Mouse (Mus musculus) fat pad, adult 2 months (tissue): ENCODE measurements around the gene 2010111I01Rik.
"Not testable (repeated sequence)": the region's sequence is repeated elsewhere in the genome, so short reads cannot be mapped to it uniquely, and the experiment has no call there.

Source experiments
- DNase-seq: peaks from one replicate; pipeline ENCODE4 v3.0.0-alpha.2; 2011; ENCODE audit warnings: low read depth, low spot score; ENCODE audit errors: extremely low read depth

The 2010111I01Rik gene

DNA sequence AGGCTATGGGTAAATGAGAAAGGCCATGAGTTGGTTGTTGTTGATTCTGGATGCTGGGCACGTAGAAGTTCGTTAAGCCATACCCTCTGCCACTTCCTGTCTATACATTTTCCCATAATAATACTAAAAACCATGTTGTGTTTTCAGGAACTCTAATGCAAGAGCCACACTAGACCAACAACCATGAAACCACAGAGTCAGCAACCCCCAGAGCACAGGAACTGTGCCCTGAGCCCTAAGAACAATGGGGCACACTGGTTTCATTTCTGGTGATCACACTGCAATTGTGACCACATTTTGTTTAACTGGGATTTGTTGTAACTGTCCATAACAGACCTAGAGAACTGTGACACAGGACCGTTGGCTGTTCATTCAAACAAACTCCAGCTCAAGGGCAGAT is 12.1 kb upstream of the 2010111I01Rik start:
- DNase-seq = no peak

DNA sequence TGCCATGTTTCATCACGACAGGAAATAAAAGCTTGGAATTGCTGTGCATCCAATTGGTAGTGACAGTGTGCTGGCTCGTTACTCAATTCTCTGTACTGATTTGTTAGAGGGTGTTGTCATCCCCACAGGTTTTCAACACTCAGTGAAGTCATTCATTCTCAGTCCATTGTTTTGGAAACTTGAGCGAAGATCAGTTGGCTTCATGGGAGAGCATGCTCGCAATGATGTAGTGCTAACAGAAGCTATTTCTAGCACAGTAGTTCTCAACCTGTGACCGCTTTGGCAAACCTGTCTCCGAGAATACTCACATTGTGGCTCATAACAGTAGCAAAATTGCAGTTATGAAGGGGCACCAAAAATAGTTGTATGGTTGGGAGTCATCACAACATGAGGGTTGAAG is 8.7 kb upstream of the 2010111I01Rik start:
- no peak for DNase-seq

DNA sequence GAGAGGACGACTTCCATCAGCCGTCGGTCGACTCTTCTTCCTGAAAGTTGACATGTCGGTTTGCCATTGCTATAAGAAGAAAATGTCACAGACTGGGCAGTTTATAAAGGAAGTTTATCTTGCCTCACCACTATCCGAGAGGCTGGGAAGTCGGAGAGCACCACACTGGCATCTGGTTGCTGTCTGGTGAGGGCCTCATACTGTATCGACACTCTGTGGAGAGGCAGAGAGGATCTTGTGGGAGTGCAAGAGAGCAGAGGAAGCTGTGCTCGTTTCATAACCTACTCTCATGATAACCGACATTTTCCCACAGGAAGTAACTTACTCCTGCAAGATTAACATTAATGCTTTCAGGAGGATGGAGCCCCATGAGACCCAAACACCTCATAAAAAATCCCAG is 7.9 kb upstream of the 2010111I01Rik start:
- DNase-seq = no peak

DNA sequence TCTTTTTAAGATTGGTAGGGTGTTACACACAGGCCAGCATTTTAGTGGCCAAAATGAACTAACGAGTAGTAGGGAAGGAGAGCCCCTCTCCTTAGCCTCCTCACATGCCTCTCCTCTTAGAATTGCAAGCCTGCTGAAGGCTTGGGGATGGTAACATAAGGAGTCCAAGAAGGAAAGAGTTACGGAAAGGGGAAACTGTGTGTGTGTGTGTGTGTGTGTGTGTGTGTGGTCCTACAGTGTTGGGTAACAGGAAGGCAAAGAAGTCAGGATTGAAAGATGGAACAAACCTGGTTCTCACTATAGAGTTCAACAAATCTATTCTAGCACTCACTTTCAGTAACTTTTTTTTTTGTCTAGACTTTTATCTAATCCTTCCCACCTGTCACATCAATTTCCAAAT is 1.3 kb upstream of the 2010111I01Rik start:
- no peak for DNase-seq

DNA sequence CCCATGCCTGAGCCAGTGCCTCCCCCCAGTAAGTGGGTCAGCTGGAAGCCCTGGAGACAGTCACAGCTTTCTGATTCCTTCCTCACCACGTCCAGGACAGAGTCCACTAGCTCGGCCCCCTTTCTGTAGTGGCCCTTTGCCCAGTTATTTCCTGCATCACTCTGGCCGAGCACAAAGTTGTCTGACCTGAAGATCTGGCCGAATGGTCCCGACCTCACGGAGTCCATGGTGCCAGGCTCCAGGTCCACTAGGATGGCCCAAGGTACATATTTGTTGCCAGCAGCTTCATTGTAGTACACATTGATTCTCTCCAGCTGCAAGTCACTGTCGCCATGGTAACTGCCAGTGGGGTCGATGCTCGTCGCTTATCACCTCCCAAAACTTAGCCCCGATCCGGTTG is 3.5 kb downstream of the 2010111I01Rik start:
- no peak for DNase-seq

DNA sequence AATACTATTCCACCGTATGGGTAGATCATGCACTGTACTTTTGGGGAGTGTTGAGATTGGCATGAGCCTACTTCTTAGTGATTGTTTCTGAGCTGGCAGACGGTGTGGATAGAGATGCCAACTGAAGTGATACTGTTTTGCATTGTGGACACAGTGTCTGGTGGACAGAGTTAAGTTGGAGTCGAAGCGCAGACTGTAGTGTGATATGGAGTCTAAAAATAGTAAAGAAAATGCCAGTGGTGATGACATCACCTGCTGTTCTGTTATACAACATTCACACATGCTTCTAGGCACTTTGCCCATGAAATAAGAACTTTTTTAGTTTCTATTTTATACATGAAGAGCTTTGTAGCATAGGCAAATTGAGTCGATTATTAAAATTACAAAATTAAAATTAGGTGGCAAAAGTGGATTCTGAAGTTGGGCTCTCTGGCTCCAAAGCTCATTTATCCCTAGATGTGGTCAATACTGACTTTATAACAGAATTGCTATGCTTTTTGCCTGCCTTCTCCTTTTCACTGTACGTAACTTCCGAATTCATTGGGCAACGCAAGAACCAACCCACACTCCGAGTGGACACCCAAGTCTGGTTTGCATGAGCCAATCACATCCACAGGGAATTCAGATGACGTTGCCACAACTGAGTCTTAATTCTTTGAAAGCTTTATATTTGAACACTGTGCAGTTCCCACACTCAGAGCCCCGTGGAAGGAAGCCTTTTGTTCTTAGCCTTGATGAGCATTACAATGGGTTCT is 6.0 kb downstream of the 2010111I01Rik start:
- DNase-seq = no peak

DNA sequence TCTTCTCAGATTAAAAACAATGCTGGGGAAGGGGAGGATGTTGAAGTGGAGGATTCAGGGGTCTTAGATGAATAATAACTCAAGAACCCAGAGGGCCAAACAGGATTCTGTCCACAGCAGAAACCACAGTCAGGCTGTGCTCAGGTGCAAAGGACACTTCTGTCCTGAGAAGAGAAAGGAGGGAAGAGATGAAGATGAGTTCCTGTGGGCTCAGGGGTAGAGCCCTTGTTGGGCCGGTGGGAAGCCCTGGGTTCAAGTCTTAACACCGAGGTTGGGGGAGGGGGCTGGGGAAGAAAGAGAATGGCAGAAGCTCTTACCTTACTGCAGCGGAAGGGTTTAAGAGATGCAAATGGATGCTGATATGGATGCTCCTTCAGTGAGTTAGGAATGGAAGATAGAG is 7.7 kb downstream of the 2010111I01Rik start:
- DNase-seq = no peak

DNA sequence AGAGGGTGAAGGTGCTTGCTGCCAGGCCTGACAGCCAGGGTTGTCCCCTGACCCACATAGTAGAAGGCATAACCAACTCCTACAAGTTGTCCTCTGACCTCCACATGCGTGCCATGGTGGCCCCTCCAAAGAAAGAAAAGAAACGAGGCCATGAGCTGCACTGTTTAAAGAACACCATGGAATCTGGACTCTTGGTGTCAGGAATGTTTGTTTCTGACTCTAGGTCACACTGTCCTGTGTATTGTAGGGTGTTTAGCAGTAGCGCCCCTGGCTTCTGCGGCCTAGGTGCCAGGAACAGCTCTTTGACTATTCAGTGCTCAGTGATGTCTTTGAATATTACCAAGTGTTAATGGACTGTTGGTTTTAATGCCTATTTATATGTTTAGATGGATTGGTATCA is 8.4 kb downstream of the 2010111I01Rik start:
- no peak for DNase-seq

DNA sequence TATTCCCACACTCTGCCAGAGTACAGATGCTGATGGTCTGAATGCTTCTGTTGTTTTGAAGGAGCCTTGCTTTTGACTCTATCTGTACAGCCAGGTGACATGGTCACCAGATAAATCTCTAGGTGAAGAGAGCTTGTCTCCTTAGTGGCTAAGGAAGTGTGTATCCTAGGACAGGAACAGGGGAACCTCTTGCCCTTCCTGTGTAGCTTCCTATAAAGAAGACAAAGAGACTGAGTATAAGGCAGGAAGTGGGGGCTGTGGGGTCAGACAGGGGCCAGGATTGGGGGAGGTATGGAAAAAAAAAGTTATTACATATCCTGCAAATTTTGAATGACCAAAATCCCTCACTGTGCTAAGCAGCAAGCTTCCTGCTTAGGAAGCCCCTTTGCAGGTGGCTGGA is 13.4 kb downstream of the 2010111I01Rik start:
- no peak for DNase-seq

DNA sequence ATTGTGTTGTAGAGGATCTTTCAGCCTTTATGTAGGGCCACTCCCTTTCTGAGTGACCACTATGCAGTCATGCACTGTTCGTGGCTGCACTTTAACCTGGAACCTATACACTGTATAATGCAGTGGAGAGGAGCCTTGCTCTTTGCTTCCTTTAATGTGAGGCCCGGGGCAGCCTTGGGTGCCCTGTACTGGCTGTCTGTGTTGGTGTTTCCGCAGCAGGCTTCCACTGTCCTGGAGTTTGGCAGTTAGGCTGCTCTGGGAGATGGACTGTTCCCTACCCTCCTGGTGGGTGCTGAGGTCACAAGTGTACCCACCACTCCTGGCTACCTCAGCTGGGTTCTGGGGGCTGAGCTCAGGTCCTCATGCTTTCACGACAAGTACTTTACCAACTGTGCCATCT is 14.1 kb downstream of the 2010111I01Rik start:
- no peak for DNase-seq

DNA sequence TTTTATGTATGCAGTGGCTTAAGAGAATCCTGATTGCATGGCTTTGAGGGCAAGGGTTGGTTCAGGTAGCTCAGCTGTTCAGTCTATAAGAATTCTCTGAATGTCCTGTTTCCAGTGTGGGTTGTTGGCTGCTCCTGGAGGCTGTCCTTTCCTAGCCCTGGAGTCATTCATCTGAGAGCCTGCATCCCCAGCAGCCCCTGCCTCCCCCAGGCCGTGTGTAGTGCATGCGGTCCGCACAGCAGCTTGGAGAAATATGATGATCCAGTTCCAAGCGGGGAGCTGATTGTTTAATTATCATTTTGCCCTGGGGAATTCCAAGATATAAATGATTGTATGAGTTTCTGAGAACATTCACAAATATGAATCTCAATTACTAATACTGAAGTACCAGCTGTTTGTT is 14.5 kb downstream of the 2010111I01Rik start:
- no peak for DNase-seq

DNA sequence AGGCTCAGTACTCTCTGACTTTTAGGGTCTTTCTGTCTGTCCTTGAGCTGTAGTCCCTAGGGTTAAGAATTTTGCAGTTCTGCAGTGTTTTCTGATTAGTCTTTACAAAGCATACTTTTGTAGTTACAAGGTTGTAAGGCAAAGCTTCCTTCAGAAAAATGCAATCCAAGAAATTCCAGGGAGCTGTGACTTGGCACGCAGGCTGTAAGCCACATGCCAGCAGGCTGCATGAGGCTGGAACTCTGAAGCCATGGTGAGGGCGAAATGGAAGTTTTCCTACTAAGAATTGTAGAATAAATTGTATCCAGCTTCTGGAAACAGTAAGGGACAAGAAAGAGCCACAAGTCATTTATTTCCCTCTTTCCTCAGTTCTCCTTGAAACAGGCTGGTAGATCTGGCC is 15.4 kb downstream of the 2010111I01Rik start:
- no peak for DNase-seq

DNA sequence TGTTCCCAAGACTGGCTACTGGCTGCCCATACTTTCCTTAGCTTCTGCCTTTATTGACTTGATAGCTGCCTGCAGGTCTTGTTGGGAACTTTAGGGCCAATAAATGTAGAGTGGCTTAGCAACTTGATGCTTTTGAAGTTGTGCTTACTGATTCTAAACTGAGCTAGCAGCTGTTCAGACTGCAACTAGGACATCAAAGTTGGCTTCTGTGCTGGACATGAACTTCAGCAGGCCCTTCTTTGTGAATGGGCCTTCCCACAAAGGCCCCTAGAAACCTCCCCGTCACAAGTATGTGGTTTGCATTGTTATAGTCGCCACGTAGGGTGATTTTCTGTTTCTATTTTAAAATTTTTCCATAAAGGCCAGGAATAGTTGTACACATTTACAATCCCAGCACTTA is 19.8 kb downstream of the 2010111I01Rik start:
- no peak for DNase-seq

DNA sequence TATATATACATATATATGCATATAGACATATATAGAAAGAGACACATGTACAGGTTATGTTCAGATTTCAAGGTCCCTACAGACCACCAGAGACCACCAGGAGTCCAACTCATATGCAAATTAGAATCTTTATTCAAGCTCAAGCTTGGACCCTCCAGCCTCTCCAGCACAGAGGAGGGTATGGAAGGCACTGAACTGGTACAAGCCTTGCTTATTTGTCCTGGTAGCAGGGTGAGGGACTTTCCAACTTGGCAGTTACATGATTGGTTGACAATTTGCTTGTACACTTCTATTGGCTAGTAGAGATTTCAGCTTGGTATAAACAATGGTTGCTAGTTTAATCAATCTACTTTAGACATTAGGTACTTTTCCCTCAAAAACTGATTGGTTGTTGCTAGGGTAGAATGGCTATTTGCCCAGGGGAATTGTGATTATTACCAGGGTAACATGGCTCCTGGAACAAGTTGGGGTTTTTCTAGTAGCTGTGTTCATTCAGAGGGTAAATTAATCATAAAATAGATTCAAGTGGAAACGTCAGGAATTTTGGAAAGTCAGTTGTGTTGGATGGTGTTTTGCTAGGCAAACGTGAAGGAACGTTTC is 25.3 kb downstream of the 2010111I01Rik start:
- DNase-seq = no peak

DNA sequence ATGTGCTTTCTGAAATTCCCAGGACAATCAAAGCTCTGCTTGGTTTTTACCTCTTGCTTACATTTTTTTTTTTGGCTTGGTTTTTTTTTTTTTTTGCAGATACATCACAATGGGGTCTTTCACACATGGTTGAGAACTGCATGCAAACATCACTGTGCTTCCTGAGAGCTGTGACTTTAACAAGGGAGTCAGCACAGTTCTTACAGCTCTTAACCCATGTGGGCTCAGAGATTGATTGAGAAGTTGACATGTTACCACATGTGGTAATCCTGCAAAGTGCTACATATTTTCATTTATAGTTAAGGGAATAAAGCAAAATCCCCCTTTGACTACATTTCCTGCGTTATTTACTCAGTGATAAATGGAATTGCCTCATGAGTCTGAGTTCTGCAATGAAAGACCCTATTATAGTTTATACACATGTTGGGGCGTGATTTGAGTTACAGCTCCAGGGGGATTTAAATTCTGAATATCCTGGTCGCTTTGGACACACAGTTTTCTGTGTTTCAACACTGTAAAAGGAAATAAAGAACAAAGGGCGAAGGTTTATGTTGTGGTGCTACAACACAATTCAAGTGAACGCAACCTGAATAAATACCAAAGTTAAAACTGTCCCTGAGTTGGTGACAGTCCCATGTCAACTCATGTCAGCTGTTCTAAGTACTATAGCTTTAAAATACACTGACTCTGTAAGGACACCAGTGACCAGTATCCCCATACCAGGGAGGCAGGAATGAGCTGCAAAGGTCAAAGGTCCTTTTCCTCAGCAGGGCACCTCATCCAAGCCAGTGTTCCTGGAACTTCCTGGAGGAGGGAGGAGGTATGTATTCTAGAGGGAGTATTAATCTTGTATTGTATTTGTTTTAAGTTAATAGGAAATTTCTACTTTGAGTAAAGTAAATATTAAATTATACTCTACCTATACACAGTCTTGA is 29.1 kb downstream of the 2010111I01Rik start:
- DNase-seq = no peak

DNA sequence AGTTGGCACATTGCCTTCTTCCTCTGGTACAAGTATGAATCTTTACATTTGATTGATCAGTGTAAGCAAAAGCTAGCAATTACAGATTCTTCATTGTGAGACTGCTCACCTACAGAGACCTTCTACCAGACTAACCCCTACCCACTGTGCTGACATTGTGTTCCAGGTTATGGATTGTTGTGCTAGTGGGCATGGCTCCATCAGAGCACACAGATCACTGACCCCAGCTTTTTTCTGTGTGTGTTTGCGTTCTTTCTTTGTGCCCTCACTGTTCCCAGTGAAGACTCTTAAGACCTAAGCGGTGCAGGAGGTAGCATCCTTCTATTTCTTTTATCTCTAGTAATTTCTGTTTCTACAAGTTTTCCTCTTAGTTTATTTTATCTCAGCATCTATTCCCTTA is 32.1 kb downstream of the 2010111I01Rik start:
- DNase-seq = no peak

DNA sequence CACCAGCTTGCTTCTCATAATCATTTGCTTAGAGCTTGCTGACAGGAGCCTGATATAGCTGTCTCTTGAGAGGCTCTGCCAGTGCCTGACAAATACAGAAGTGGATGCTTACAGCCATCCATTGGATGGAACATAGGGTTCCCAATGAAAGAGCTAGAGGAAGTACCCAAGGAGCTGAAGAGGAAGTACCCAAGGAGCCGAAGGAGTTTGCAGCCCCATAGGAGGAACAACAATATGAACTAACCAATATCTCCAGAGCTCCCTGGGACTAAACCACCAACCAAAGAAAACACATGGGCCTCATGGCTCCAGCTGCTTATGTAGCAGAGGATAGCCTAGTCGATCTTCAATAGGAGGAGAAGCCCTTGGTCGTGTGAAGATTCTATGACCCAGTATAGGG is 42.8 kb downstream of the 2010111I01Rik start:
- not testable (repeated sequence) for DNase-seq

DNA sequence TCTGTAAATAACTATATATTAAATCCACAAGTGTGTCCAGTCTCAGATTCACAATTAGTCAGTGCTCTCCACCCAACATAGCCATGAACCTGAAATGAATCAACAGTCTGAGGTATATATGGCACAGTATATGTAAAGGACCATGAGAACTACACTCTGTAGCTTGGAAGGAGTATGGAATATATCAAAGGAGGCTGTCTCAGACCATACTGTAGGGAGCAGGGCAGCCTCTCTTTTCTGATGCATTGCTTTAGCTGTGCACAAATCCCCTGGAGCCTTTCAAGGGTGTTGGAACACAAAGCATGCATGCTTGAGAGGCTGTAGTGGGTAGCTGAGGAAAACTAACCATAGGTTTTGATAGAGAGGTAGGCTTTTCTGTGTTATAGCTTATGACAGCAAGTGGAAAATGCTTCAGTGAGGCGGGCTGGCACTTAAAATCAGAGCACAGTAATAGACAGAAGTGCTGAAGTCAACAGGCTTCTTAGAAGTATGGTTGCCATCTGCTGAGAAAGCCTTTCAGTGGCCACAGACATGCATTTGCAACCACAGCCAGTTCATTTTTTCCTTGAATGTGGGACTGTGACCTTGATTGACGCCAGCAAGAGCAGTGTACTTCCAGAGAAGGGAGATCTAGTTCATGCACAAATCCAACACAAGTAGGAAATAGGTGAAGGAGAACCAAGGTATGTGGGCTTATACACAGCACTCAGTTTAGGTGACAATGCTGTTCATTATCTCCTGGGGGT is 45.8 kb downstream of the 2010111I01Rik start:
- no peak for DNase-seq

DNA sequence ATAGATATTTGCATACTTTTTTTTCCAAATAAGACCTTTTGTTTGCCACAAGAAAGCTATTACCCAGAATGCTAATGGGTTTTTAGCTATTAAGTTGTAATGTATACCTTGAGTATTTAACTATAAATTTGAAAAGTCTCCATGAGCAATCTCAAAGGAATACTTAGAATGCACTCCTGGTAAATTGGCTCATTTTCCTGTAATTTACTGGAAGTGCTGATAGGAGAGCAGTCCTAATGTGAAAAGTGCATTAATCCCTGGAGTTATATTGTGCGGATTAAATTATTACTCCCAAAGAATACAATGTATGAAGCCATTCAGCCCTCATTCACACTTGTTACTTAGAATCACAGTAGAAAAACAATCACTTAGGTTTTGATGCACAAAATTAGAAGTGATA is 49.7 kb downstream of the 2010111I01Rik start:
- DNase-seq = no peak

DNA sequence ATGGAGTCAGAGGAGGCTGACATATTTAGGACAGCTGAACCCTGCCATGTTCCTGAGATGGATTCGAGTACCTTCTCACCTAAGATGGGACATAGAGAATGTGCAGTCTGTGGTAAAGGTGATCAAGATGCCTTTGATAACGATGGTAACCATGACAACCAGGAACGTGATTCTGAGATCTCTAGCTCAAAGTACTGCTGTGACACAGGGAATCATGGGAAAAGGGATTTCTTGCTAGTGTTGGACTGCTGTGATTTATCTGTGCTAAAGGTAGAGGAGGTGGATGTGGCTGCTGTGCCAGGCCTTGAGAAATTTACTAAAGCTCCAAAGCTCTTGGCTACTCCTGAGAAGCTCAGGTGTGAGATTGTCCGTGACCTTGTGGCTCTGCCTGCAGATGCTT is 50.7 kb downstream of the 2010111I01Rik start:
- DNase-seq = no peak

DNA sequence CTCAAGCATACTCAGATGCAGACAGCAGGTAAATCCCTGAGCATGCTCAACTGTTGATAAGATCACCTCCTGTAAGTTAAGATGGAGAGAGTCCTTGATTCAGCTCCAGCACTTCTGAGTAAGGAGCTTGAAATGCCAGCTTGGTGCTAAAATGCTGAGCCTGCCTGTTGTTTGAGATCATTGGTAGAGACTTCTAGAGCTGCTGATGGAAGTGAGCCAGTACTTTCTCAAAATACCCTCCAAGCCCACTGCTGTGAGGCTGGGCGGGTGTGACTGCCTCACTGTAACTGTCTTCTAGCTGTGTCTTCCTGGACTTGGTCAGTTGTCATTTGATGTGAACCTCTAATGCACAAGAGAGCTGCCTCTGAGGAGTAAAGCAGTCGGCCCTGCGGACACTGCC is 51.4 kb downstream of the 2010111I01Rik start:
- DNase-seq = no peak
